Mouse (Mus musculus): ENCODE data around the gene Pin1rt1. TPM values are rescaled to one million over a fixed set of nuclear protein-coding genes. Genes with fewer than 3 reads are reported as not detected.

Pin1rt1 gene
- polyA plus RNA-seq, 1 experiment, result not detected

Other genes with a start within 250 kb of the Pin1rt1 start
- gene Hipk3, start 221.9 kb downstream of the Pin1rt1 start, polyA plus RNA-seq (2012; rRNA removed), result 32.2 and 33.3 TPM in 2 replicates
- gene Cstf3, start 125.9 kb downstream of the Pin1rt1 start, polyA plus RNA-seq (2012; rRNA removed), result 42.8 and 43.4 TPM in 2 replicates
- 14.6 and 17.5 TPM in 2 replicates for gene Tcp11l1, start 4.2 kb downstream of the Pin1rt1 start, polyA plus RNA-seq (2012; rRNA removed)
- 1.5 and 1.8 TPM in 2 replicates for gene Depdc7, start 26.5 kb upstream of the Pin1rt1 start, polyA plus RNA-seq (2012; rRNA removed)
- gene Qser1, start 100.4 kb upstream of the Pin1rt1 start, polyA plus RNA-seq (2012; rRNA removed), result 6.1 and 6.9 TPM in 2 replicates
- 0.13 and 0.16 TPM in 2 replicates for gene Prrg4, start 133.5 kb upstream of the Pin1rt1 start, polyA plus RNA-seq (2012; rRNA removed)
- gene Ccdc73, start 151.4 kb upstream of the Pin1rt1 start, polyA plus RNA-seq (2012; rRNA removed), result 3.2 and 5.3 TPM in 2 replicates

Data from frontal cortex, adult 2 months (tissue).